Mouse (Mus musculus) myocyte (in vitro differentiated cells): ENCODE measurements at regions not wholly inside any gene's neighbourhood (a gene's known extent, or its start where the extent isn't known, plus 50 kb on each side); places are given as distances from the start of the nearest gene placed in this dataset.

Experiments
- CEBPB ChIP-seq: IDR thresholded peaks from 2 replicates; pipeline ENCODE4 v1.6.1; 2011; ENCODE audit warnings: mild to moderate bottlenecking, moderate library complexity; ENCODE audit not compliant: poor library complexity, insufficient read depth, severe bottlenecking
- E2F4 ChIP-seq: IDR thresholded peaks from one replicate; pipeline ENCODE4 v1.6.1; 2011; ENCODE audit warnings: mild to moderate bottlenecking, control low read depth, moderate library complexity; ENCODE audit not compliant: insufficient read depth
- MYOD1 ChIP-seq, 3 experiments: IDR thresholded peaks; one replicate each; pipeline ENCODE4 v1.6.1; 2011; ENCODE audit warnings: control low read depth in 2 of 3, low read depth in 2 of 3, mild to moderate bottlenecking in 2 of 3, moderate library complexity in 1 of 3; ENCODE audit not compliant: insufficient read length in 2 of 3, control insufficient read depth in 1 of 3
- MYOG ChIP-seq, 3 experiments: IDR thresholded peaks; one replicate each; pipeline ENCODE4 v1.6.1; 2011; ENCODE audit warnings: control low read depth in 2 of 3, low read depth in 2 of 3, mild to moderate bottlenecking in 2 of 3; ENCODE audit not compliant: insufficient read length in 2 of 3, control insufficient read depth in 1 of 3, insufficient read depth in 1 of 3
- POLR2A ChIP-seq: IDR thresholded peaks from one replicate; pipeline ENCODE4 v1.6.1; 2011; ENCODE audit warnings: low read depth, mild to moderate bottlenecking, control low read depth, moderate library complexity; ENCODE audit not compliant: insufficient read length
- POLR2AphosphoS2 ChIP-seq: IDR thresholded peaks from one replicate; pipeline ENCODE4 v1.6.1; 2011; ENCODE audit warnings: low read depth, control low read depth; ENCODE audit not compliant: insufficient read length
- REST ChIP-seq: IDR thresholded peaks from one replicate; pipeline ENCODE4 v1.6.1; 2011; ENCODE audit warnings: mild to moderate bottlenecking, control low read depth, moderate library complexity; ENCODE audit not compliant: insufficient read depth, insufficient read length
- TCF12 ChIP-seq: IDR thresholded peaks from one replicate; pipeline ENCODE4 v1.6.1; 2011; ENCODE audit warnings: mild to moderate bottlenecking, control low read depth; ENCODE audit not compliant: poor library complexity, insufficient read depth, severe bottlenecking
- USF1 ChIP-seq: IDR thresholded peaks from one replicate; pipeline ENCODE4 v1.6.1; 2011; ENCODE audit warnings: low read depth, mild to moderate bottlenecking, control low read depth, moderate library complexity

- TF ChIP-seq CEBPB (no peak), POLR2A (no peak), USF1 (no peak), POLR2AphosphoS2 (no peak), MYOG (IDR thresholded peaks at IDR 0.05; ENCODE audit: control insufficient read depth in 1 of 3, insufficient read depth in 1 of 3, insufficient read length in 2 of 3, low read depth in 2 of 3) (no peak), REST (no peak), E2F4 (no peak), MYOD1 (IDR thresholded peaks at IDR 0.05; ENCODE audit: control insufficient read depth in 1 of 3, insufficient read length in 2 of 3, low read depth in 2 of 3) (no peak), TCF12 (no peak)
These were observed 410.3 kb upstream of the Cdh12 start for GRCm38 (mm10) chr15:20038550-20039435.
